ENCODE assay signal across 10 mouse cellular contexts in genomic region chr7:56549226-56549625, GRCm38 (mm10).
DNase-seq lines count a peak whose midpoint lies in the region; ATAC-seq and TF ChIP-seq lines count a peak whose summit lies in the region.
"Had no signal": no experiment of that assay in that cellular context is flagged by ENCODE, and none has a peak within 500 bp of the region (broad histone marks: within the 10 kb centered on the region; RNA-seq: fewer than 3 reads in every experiment).

No protein-coding gene starts in this region.

- DNase-seq in hindbrain, postnatal 0 days (ENCODE audit: low spot score) = peak; percentile 6
- DNase-seq in urinary bladder, postnatal 25 days (ENCODE audit: low spot score) = peak; percentile 16
- DNase-seq in urinary bladder, adult 2 months (ENCODE audit: low spot score) = no peak
- DNase-seq in fibroblast of lung, adult 2 months (ENCODE audit: low read depth) = peak; percentile 19
- DNase-seq: cerebellum, adult 9-10 months; lung, adult 2 months had no signal

- no peak overlapping the region for H3K27ac ChIP-seq in hindbrain, postnatal 0 days
- H3K27ac ChIP-seq in hindbrain, embryonic 12.5 days = no peak overlapping the region
- H3K27ac ChIP-seq: kidney, embryonic 15.5 days had no signal

- no peak for TF ChIP-seq CTCF in hindbrain, postnatal 0 days (IDR thresholded peaks at IDR 0.05; ENCODE audit: low read depth)

- no peaks in the 10 kb centered on the region for H3K36me3 ChIP-seq in hindbrain, postnatal 0 days (ENCODE audit: insufficient read depth, low read length)
- no peaks in the 10 kb centered on the region for H3K36me3 ChIP-seq in hindbrain, embryonic 12.5 days
- H3K36me3 ChIP-seq: kidney, embryonic 15.5 days had no signal

- H3K9ac ChIP-seq in hindbrain, postnatal 0 days (replicated peaks; ENCODE audit: low read length) = no peak overlapping the region
- no peak overlapping the region for H3K9ac ChIP-seq in hindbrain, embryonic 12.5 days
- H3K9ac ChIP-seq: kidney, embryonic 15.5 days had no signal

- ATAC-seq in hindbrain, postnatal 0 days = 0 out of 2 replicates have a peak, but pooled peaks have one; percentile 43
- no peak for ATAC-seq in hindbrain, embryonic 12.5 days (ENCODE audit: low FRiP score)
- no peak for ATAC-seq in erythroblast, adult 5-6 weeks (replicated peaks; ENCODE audit: low FRiP score, poor library complexity, severe bottlenecking)
- ATAC-seq in megakaryocyte-erythroid progenitor cell, adult 5-6 weeks (replicated peaks; ENCODE audit: low FRiP score, low TSS enrichment, poor library complexity, severe bottlenecking) = no peak

- no peak overlapping the region for H3K4me2 ChIP-seq in hindbrain, postnatal 0 days (ENCODE audit: low read depth, low read length)
- H3K4me2 ChIP-seq in hindbrain, embryonic 12.5 days (replicated peaks) = no peak overlapping the region
- H3K4me2 ChIP-seq: kidney, embryonic 15.5 days had no signal

- 63% methylated on average over 4 of the region's 4 CpGs for WGBS in hindbrain, postnatal 0 days
- 77% methylated on average over 4 of the region's 4 CpGs for WGBS in hindbrain, embryonic 12.5 days

- H3K9me3 ChIP-seq in hindbrain, postnatal 0 days (ENCODE audit: low read length) = no peaks in the 10 kb centered on the region
- H3K9me3 ChIP-seq in hindbrain, embryonic 12.5 days (replicated peaks) = no peaks in the 10 kb centered on the region
- H3K9me3 ChIP-seq: kidney, embryonic 15.5 days had no signal

- no peak overlapping the region for H3K4me3 ChIP-seq in hindbrain, postnatal 0 days (ENCODE audit: low read length)
- no peak overlapping the region for H3K4me3 ChIP-seq in hindbrain, embryonic 12.5 days
- H3K4me3 ChIP-seq: kidney, embryonic 15.5 days had no signal

- H3K4me1 ChIP-seq in hindbrain, postnatal 0 days (ENCODE audit: insufficient read depth, low read length) = no peaks in the 10 kb centered on the region
- no peaks in the 10 kb centered on the region for H3K4me1 ChIP-seq in hindbrain, embryonic 12.5 days

- H3K27me3 ChIP-seq in hindbrain, postnatal 0 days (ENCODE audit: insufficient read depth, low read length) = no peaks in the 10 kb centered on the region
- no peaks in the 10 kb centered on the region for H3K27me3 ChIP-seq in hindbrain, embryonic 12.5 days
- H3K27me3 ChIP-seq: kidney, embryonic 15.5 days had no signal
